Mouse (Mus musculus) midbrain, embryonic 16.5 days (tissue): Measurements from ENCODE around the gene Mill1. TPM values are rescaled to one million over a fixed set of nuclear protein-coding genes. Genes with fewer than 3 reads are reported as not detected.

ENCODE experiments used
- polyA plus RNA-seq: library from polyadenylated mRNA; unstranded; fragments of >200 nt; fragmentation: Nextera tagmentation; extraction: Ambion mirVana; gene quantifications from 2 replicates; pipeline ENCODE4 v1.2.1, GENCODE M21; 2015

Mill1 gene
- polyA plus RNA-seq, 1 experiment from 2014 or later, result not detected

Other genes with a start within 250 kb of the Mill1 start
- not detected in 2 replicates for gene Ceacam13, start 235.5 kb upstream of the Mill1 start, polyA plus RNA-seq
- gene Ceacam12, start 179.4 kb upstream of the Mill1 start, polyA plus RNA-seq, result not detected in 2 replicates
- gene Igfl3, start 68.9 kb upstream of the Mill1 start, polyA plus RNA-seq, result not detected in 2 replicates
- gene Psg18, start 109.7 kb downstream of the Mill1 start, polyA plus RNA-seq, result not detected in 2 replicates
- gene Psg28, start 186.7 kb downstream of the Mill1 start, polyA plus RNA-seq, result not detected in 2 replicates
- gene Psg26, start 238.8 kb downstream of the Mill1 start, polyA plus RNA-seq, result not detected in 2 replicates